Mouse (Mus musculus) macrophage (primary cell): ENCODE results near the gene Dpysl5. TPM values are rescaled to one million over a fixed set of nuclear protein-coding genes. Genes with fewer than 3 reads are reported as not detected.

Source experiments
- polyA plus RNA-seq: library from polyadenylated mRNA; stranded (reverse); fragments of 250-400 nt; gene quantifications from 3 replicates; pipeline ENCODE4 v1.2.4, GENCODE M21; 2018; ENCODE audit warnings: inconsistent platforms

Gene Dpysl5
- polyA plus RNA-seq, 1 experiment from 2014 or later, result not detected

Other genes starting within 250 kb of the Dpysl5 start
- gene Otof, start 249.6 kb upstream of the Dpysl5 start, polyA plus RNA-seq, result not detected in 3 replicates
- gene 1700001C02Rik, start 245.5 kb upstream of the Dpysl5 start, polyA plus RNA-seq, result not detected in 3 replicates
- not detected in 3 replicates for gene Cib4, start 165.7 kb upstream of the Dpysl5 start, polyA plus RNA-seq
- not detected in 3 replicates for gene Kcnk3, start 123.4 kb upstream of the Dpysl5 start, polyA plus RNA-seq
- gene Slc35f6, start 63.6 kb upstream of the Dpysl5 start, polyA plus RNA-seq, result 88.8 to 137 TPM (median 120 TPM) in 3 replicates
- 14.0 to 121 TPM (median 41.5 TPM) in 3 replicates for gene Cenpa, start 44.8 kb upstream of the Dpysl5 start, polyA plus RNA-seq
- gene Mapre3, start 103.1 kb downstream of the Dpysl5 start, polyA plus RNA-seq, result 5.1 to 9.3 TPM (median 8.4 TPM) in 3 replicates
- 39.8 to 53.8 TPM (median 45.4 TPM) in 3 replicates for gene Tmem214, start 156.4 kb downstream of the Dpysl5 start, polyA plus RNA-seq
- 2.1 to 3.5 TPM (median 2.3 TPM) in 3 replicates for gene Agbl5, start 177.1 kb downstream of the Dpysl5 start, polyA plus RNA-seq
- gene Ost4, start 196.2 kb downstream of the Dpysl5 start, polyA plus RNA-seq, result 186 to 192 TPM (median 190 TPM) in 3 replicates
- gene Emilin1, start 201.8 kb downstream of the Dpysl5 start, polyA plus RNA-seq, result 21.8 to 51.0 TPM (median 46.5 TPM) in 3 replicates
- gene Khk, start 209.9 kb downstream of the Dpysl5 start, polyA plus RNA-seq, result 10.2 to 18.1 TPM (median 14.4 TPM) in 3 replicates
- 0.17 TPM in 1 of 3 replicates, not detected in the others for gene Cgref1, start 234.0 kb downstream of the Dpysl5 start, polyA plus RNA-seq
- 68.1 to 87.2 TPM (median 71.0 TPM) in 3 replicates for gene Preb, start 248.8 kb downstream of the Dpysl5 start, polyA plus RNA-seq